Mouse (Mus musculus): ENCODE results near the gene Prr29.
A peak's percentile ranks its signal among the peaks of the same experiment; 100 is the strongest.
"Not testable (repeated sequence)": the region's sequence is repeated elsewhere in the genome, so short reads cannot be mapped to it uniquely, and the experiment has no call there.

Prr29 gene

GRCm38 (mm10) chr11:106355382-106356128 lies 9.7 kb upstream of the Prr29 start:
- DNase-seq (ENCODE audit: low read depth, low spot score): no peak

- DNase-seq (ENCODE audit: low read depth, low spot score): peak; percentile 10
Observed at GRCm38 (mm10) chr11:106359350-106359749, 5.9 kb upstream of the Prr29 start.

GRCm38 (mm10) chr11:106364712-106365111 lies 560 bp upstream of the Prr29 start:
- no peak for DNase-seq (ENCODE audit: low read depth, low spot score)

- peak; percentile 81 for DNase-seq (ENCODE audit: low read depth, low spot score)
Observed at GRCm38 (mm10) chr11:106366316-106366715, 1.0 kb downstream of the Prr29 start.

GRCm38 (mm10) chr11:106373998-106374397 lies 8.7 kb downstream of the Prr29 start:
- DNase-seq (ENCODE audit: low read depth, low spot score): no peak

- no peak for DNase-seq (ENCODE audit: low read depth, low spot score)
Observed at GRCm38 (mm10) chr11:106374559-106374958, 9.3 kb downstream of the Prr29 start.

- DNase-seq (ENCODE audit: low read depth, low spot score): no peak
Observed at GRCm38 (mm10) chr11:106374979-106375378, 9.7 kb downstream of the Prr29 start.

- peak; percentile 11 for DNase-seq (ENCODE audit: low read depth, low spot score)
Observed at GRCm38 (mm10) chr11:106381011-106381410, 15.7 kb downstream of the Prr29 start.

GRCm38 (mm10) chr11:106381883-106382282 lies 16.6 kb downstream of the Prr29 start:
- DNase-seq (ENCODE audit: low read depth, low spot score): no peak

GRCm38 (mm10) chr11:106382424-106382823 lies 17.2 kb downstream of the Prr29 start:
- DNase-seq (ENCODE audit: low read depth, low spot score): no peak

GRCm38 (mm10) chr11:106383051-106383790 lies 17.9 kb downstream of the Prr29 start:
- no peak for DNase-seq (ENCODE audit: low read depth, low spot score)

GRCm38 (mm10) chr11:106386409-106386808 lies 21.1 kb downstream of the Prr29 start:
- DNase-seq (ENCODE audit: low read depth, low spot score): no peak

- DNase-seq (ENCODE audit: low read depth, low spot score): no peak
Observed at GRCm38 (mm10) chr11:106387020-106387419, 21.7 kb downstream of the Prr29 start.

- DNase-seq (ENCODE audit: low read depth, low spot score): no peak
Observed at GRCm38 (mm10) chr11:106387791-106388216, 22.5 kb downstream of the Prr29 start, which contains the start of gene Icam2. Gene Icam2, minus strand, starts transcription at chr11:106388075.

GRCm38 (mm10) chr11:106389611-106390010 lies 24.3 kb downstream of the Prr29 start:
- no peak for DNase-seq (ENCODE audit: low read depth, low spot score)

GRCm38 (mm10) chr11:106390757-106391156 lies 25.5 kb downstream of the Prr29 start:
- DNase-seq (ENCODE audit: low read depth, low spot score): no peak

- peak; percentile 91 for DNase-seq (ENCODE audit: low read depth, low spot score)
Observed at GRCm38 (mm10) chr11:106391546-106392188, 26.4 kb downstream of the Prr29 start.

- DNase-seq (ENCODE audit: low read depth, low spot score): peak; percentile 12
Observed at GRCm38 (mm10) chr11:106392597-106393330, 27.5 kb downstream of the Prr29 start.

GRCm38 (mm10) chr11:106393331-106393616 lies 28.0 kb downstream of the Prr29 start:
- peak; percentile 65 for DNase-seq (ENCODE audit: low read depth, low spot score)

GRCm38 (mm10) chr11:106394055-106394454 lies 28.8 kb downstream of the Prr29 start:
- not testable (repeated sequence) for DNase-seq (ENCODE audit: low read depth, low spot score)

GRCm38 (mm10) chr11:106397656-106398055 lies 32.4 kb downstream of the Prr29 start:
- DNase-seq (ENCODE audit: low read depth, low spot score): peak; percentile 50

- DNase-seq (ENCODE audit: low read depth, low spot score): no peak
Observed at GRCm38 (mm10) chr11:106398481-106398880, 33.2 kb downstream of the Prr29 start.

All from 3T3-L1 (cell line).